Mouse (Mus musculus): ENCODE measurements at regions not wholly inside any gene's neighbourhood (a gene's known extent, or its start where the extent isn't known, plus 50 kb on each side); places are given as distances from the start of the nearest gene placed in this dataset.

DNA sequence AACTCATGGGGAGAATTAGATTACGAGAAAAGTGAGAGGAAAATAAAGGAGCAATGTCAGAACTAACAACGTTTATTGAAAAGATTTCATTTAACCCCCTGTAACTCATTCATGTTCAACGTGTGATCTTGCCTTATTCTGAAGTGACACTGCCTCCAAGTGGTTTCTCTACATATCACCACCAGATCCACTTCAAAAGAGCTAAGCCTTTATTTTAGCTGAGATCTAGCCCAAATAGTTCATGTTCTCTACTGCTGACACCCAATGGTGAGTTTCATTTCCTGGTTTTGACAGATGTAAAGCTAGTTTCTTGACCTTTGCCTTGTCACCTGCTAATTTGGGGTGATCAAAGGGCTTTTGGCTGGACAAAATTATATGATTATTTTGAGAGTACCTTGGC lies 215.3 kb downstream of the 4932411N23Rik start:
- in situ Hi-C loops (cut with MboI; ENCODE audit: low pct_ligation_motif_present, low pct_unique_long_range_greater_than_20kb, low sequenced_read_pairs), result no loop called here
- DNase-seq (ENCODE audit: extremely low read depth), result peak; percentile 35
- Histone ChIP-seq H3K27ac (ENCODE audit: insufficient read depth, low read depth) (no peak overlapping the region), H3K36me3 (replicated peaks in 1 of 2; ENCODE audit: control insufficient read depth in 1 of 2, insufficient read depth in 1 of 2, low read length in 1 of 2) (no peaks in the 10 kb centered on the region), H3K4me2 (ENCODE audit: insufficient read depth, low read depth, poor library complexity, severe bottlenecking) (no peak overlapping the region), H3K4me3 (replicated peaks in 1 of 3; ENCODE audit: low read depth in 2 of 3, low read length in 2 of 3, poor library complexity in 1 of 3) (no peak overlapping the region), H3K79me2 (replicated peaks; ENCODE audit: control insufficient read depth, extremely low read depth, insufficient read depth, poor library complexity, severe bottlenecking) (no peaks in the 10 kb centered on the region), H3K9me3 (replicated peaks; ENCODE audit: low read length) (no peaks in the 10 kb centered on the region), H3K27me3 (replicated peaks) (no peaks in the 10 kb centered on the region), H3K9ac (ENCODE audit: insufficient read depth, low read depth) (no peak overlapping the region), H3K4me1 (ENCODE audit: control insufficient read depth in 1 of 2, insufficient read depth in 2 of 2) (no peaks in the 10 kb centered on the region)
- no peak for TF ChIP-seq ETS1 (conservative IDR thresholded peaks at IDR 0.05; ENCODE audit: low read depth, low read length)
- peak; percentile 46 for TF ChIP-seq SMC3 (IDR thresholded peaks at IDR 0.05; ENCODE audit: low read depth, low read length)
- TF ChIP-seq CTCF (conservative IDR thresholded peaks at IDR 0.05 in 1 of 2, IDR thresholded peaks at IDR 0.05 in 1 of 2; ENCODE audit: low read depth in 2 of 2, low read length in 2 of 2), result peak in 1 of 2 experiments; percentile 61; a peak in 2 of 4 replicates
- no peak for TF ChIP-seq PAX5 (IDR thresholded peaks at IDR 0.05; ENCODE audit: low read length)
- peak; percentile 61 for TF ChIP-seq IRF4 (IDR thresholded peaks at IDR 0.05; ENCODE audit: low read depth, low read length)
- TF ChIP-seq EP300 (IDR thresholded peaks at IDR 0.05; ENCODE audit: low read length), result peak; percentile 29; the same call in 1 of the 2 replicates
- peak; percentile 71 for TF ChIP-seq RAD21 (IDR thresholded peaks at IDR 0.05; ENCODE audit: low read depth, low read length)
- dilution Hi-C loops (cut with MboI; ENCODE audit: extremely low pct_ligation_motif_present, extremely low pct_unique_long_range_greater_than_20kb, low sequenced_read_pairs), result no loop called here

Measured in CH12.LX (cell line).